Mouse (Mus musculus): ENCODE results near the gene Nhs.

- no peak for TF ChIP-seq EP300 (IDR thresholded peaks at IDR 0.05; ENCODE audit: low read depth)
- TF ChIP-seq CTCF (IDR thresholded peaks at IDR 0.05; ENCODE audit: low read depth), result no peak
Measured at GRCm38 (mm10) chrX:162003818-162004217, 155.7 kb downstream of the Nhs start.
